Mouse (Mus musculus): ENCODE results near the gene Cnst.

Gene Cnst

GRCm38 (mm10) chr1:179553949-179554347, 7.8 kb downstream of the Cnst start:
- DNase-seq, result no peak

- no peak for DNase-seq
These were observed 10.8 kb downstream of the Cnst start for GRCm38 (mm10) chr1:179556921-179557320.

DNA sequence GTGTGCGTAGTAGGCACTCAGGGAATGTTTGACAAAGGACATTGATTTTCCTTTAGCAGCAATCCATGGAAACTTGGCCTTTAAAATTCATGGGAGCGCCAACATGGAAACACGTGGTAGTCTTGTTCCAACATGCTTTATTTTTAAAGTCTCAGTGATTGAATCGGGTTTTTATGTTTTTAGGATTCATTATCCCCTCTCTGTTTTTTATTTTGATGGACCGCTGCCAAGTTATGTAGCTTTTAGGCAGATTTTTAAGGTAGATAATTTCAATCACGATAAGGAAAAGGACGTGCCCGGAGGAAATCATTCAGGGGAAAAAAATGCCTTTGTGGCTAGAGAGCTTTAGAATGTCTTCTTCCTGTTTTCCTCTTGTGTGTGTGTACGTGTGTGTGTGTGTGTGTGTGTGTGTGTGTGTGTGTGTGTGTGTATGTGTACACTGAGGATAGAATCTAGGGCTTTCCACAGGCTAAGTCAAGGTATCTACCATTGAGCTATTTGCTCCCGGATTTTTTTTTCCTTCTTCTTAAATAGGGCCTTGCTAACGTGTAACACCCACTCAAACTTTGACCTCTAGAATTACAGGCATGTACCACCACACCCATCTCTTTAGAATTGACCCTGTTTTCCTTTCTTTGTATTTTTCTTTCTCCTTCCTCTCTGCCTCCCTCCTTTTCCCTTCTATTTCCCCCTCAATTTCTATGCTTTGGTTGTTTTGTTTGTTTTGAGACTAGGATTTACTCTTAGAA, 13.4 kb downstream of the Cnst start:
- no peak for DNase-seq

GRCm38 (mm10) chr1:179560845-179561430, 14.8 kb downstream of the Cnst start:
- no peak for DNase-seq

DNA sequence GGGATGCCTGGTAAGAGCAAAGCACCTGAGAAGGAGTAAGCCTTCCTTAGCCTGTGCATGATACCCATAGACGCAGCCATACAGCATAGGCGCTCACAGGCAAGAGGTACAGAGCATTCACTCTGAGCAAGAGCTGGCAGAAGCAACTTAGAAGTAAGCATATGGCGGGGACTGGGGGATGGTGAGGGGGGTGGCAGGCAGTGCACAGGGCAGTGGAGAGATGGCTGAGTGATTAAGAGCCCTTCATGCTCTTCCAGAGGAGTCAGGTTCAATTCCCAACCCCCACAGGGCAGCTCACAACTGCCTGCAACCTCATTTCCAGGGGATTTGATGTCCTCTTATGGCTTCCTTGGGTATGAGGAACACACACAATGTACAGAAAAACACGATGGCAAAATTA, 17.0 kb downstream of the Cnst start:
- DNase-seq, result peak; percentile 33 to 42

GRCm38 (mm10) chr1:179563926-179564325, 17.8 kb downstream of the Cnst start:
- DNase-seq, result peak in 1 of 2 experiments; percentile 9

GRCm38 (mm10) chr1:179567558-179567957, 21.4 kb downstream of the Cnst start:
- peak in 1 of 2 experiments; percentile 10 for DNase-seq

- no peak for DNase-seq
These were observed 22.7 kb downstream of the Cnst start for GRCm38 (mm10) chr1:179568690-179569398.

GRCm38 (mm10) chr1:179570482-179570881, 24.3 kb downstream of the Cnst start:
- no peak for DNase-seq

DNA sequence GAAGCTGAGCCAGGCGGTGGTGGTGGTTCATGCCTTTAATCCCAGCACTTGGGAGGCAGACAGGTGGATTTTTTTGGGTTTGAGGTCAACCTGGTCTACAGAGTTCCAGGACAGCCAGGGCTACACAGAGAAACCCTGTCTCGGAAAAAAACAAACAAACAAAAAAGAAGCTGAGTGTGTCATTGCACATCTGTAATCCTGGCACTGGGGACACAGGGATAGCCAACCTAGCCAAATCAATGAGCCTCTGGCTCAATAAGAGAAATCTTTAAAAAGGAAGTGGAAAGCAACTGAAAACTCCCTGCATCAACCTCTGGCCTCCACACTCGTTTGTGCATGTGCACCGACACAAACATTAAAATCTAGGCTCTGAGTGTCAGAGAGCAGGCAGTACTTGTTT, 25.5 kb downstream of the Cnst start:
- DNase-seq, result no peak

- DNase-seq, result no peak
These were observed 27.6 kb downstream of the Cnst start for GRCm38 (mm10) chr1:179573650-179574206.

- DNase-seq, result no peak
These were observed 32.5 kb downstream of the Cnst start for GRCm38 (mm10) chr1:179578625-179579024.

GRCm38 (mm10) chr1:179580200-179580599, 34.0 kb downstream of the Cnst start:
- no peak for DNase-seq

DNA sequence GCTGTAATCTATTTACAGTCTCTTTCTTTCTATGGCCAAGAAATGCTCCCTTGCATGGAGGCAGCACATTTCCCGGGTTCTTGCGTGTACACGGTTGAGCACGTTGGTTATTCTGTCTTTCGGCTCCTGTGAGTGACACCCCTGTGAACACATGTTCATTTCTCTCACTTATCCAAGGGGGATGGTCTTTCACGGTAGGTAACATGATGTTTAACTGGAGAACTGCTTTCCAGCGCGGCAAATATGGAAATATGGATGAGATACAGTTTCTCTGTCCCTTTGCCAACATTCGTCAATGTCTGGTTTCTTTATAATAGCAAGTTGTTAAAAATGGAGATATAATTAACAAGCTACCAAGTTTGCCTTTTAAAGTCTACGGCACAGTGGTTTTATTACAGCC, 35.3 kb downstream of the Cnst start:
- DNase-seq, result no peak

DNA sequence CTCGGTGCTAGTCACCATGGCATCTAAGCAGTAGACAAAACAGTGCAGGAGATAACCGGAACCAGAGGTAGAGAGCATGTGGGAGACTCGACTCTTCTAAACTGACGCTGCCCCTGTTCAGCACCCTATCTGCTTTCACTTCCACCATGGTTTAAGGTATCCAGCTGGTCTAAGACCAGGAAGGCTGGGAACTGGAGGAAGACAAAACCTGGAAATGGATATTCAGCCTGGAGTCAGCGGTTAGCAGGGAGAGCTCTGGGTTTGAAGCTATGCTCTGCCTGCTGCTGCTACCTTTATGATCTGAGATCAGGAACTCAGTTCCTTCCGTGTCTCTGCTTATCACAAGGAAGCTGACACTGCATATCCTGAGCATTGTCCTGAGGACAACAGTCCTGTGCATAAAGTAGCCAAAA, 35.9 kb downstream of the Cnst start:
- no peak for DNase-seq

DNA sequence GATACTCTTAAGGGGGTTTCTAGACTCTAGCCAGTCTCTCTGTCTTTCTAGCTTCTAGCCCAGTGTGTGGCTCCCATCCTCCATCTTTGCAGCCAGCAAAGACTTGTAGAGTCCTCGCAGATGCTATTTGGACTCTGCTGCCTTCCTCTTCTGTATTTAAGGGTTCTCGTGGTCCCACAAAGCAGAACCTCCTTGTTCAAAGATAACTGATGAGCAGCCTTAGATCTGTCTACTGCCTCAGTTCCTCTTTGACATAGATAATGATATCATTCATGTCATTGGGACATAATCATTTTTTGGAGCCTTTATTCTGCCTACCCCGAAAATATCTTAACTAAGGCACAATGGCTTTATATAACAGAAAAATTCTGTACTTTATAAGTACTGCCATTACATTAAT, 36.9 kb downstream of the Cnst start:
- DNase-seq, result no peak

DNA sequence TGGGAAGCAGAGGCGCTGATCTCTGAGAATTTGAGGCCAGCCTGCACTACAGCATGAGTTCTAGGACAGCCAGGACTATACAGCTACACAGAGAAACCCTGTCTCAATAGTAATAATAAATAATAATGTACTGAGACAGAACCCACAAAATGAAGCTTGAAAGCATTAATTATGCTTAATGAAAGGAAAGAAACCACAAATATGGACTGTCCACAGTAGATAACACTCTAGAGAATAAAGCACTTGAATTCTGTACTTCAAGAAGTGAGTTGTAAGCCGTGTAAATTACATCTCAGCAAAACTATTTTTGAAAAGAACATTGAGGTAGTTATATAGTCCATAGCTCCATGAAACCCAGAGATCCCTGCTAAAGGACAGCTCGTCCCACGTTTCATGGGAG, 38.0 kb downstream of the Cnst start:
- no peak for DNase-seq

DNA sequence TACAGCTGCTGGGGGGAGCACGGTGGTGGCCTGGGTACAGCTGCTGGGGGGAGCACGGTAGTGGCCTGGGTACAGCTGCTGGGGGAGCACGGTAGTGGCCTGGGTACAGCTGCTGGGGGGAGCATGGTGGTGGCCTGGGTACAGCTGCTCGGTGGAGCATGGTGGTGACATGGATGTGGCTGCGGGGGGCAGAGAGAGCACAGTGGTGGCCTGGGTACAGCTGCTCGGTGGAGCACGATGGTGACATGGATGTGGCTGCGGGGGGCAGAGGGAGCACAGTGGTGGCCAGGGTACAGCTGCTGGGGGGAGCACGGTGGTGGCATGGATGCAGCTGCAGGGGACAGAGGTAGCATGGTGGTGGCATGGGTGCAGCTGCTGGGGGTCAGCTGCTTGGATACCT, 39.5 kb downstream of the Cnst start:
- no peak for DNase-seq

- no peak for DNase-seq
These were observed 40.4 kb downstream of the Cnst start for GRCm38 (mm10) chr1:179586430-179587095.

- peak; percentile 82 to 84 for DNase-seq
These were observed 42.1 kb downstream of the Cnst start for GRCm38 (mm10) chr1:179588230-179588629.

DNA sequence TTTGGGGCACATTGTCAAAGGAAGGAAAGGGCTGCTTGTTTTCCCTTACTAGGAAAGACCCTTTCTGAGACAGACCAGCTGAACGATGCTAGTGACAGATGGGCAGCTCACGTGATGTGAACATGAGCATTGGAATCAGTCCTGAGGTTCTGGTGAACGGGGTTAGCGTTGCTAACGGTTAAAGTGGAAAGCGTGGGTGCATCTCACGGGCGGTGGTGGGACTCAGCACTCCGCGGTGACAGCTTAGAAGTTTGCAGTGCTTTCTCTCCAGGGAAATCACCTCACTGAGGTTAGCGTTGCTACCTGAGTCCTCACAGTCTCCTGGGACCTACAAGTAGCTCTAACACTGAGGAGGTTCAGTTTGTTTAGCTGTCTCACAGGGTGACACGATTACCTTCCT, 45.5 kb downstream of the Cnst start:
- DNase-seq, result peak; percentile 72 to 77

GRCm38 (mm10) chr1:179592143-179592542, 46.0 kb downstream of the Cnst start:
- peak; percentile 45 to 52 for DNase-seq

DNA sequence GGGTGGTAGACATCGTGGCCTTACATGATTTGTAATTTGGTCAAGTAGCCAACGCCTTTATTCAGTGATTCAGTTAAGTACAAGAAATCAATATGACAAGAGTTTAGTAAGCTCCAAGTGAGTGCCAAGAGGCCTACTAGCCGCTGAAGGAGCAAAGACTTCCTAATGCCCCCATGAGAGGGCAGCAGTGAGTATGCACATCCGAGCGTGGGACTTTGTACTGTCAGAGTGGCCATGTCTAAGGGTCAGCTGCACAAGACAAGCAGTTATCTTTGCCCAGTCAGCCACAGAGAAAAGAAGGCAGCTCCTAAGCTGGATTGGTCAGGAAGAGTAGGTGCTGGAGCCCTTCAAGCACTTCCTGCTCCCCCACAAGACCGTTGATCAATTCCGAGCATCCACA, 46.8 kb downstream of the Cnst start:
- DNase-seq, result peak in 1 of 2 experiments; percentile 58
